Mouse (Mus musculus): ENCODE data around the gene Lrrc26. TPM values are rescaled to one million over a fixed set of nuclear protein-coding genes. Genes with fewer than 3 reads are reported as not detected.

Gene Lrrc26
- not detected in 2 replicates for polyA plus RNA-seq (2014; fragmentation: Nextera tagmentation; extraction: Ambion mirVana)

GRCm38 (mm10) chr2:25289651-25290050 lies at the start of gene Lrrc26:
Gene Lrrc26 (plus strand): TSS chr2:25289915.
- WGBS, result 12% methylated on average over 11 of the region's 11 CpGs
- peaks cover 9% of the 10 kb centered on the region; the same call in 1 of the 2 replicates for H3K4me1 ChIP-seq (replicated peaks; ENCODE audit: control insufficient read depth, insufficient read depth, low read length)
- peak within 1 kb of the TSS; percentile 15; the same call in 1 of the 2 replicates for H3K4me2 ChIP-seq (ENCODE audit: low read length)
- peaks cover 15% of the 10 kb centered on the region for H3K36me3 ChIP-seq (ENCODE audit: control insufficient read depth, insufficient read depth, low read length)
- peaks cover 59% of the 10 kb centered on the region for H3K27me3 ChIP-seq (replicated peaks; ENCODE audit: control insufficient read depth, insufficient read depth, low read length)
- DNase-seq (ENCODE audit: low spot score) (no peak), ATAC-seq (replicated peaks; ENCODE audit: low FRiP score, low TSS enrichment, low read depth) (no peak)
- H3K4me3 ChIP-seq (ENCODE audit: low read depth, low read length), result no peak within 1 kb of the TSS
- H3K9me3 ChIP-seq (ENCODE audit: control insufficient read depth, low read length), result no peaks in the 10 kb centered on the region
- no peak within 1 kb of the TSS for H3K27ac ChIP-seq (ENCODE audit: low read depth)
- no peak within 1 kb of the TSS for H3K9ac ChIP-seq (ENCODE audit: low read length)

- Histone ChIP-seq H3K9ac (ENCODE audit: low read length) (0 out of 2 replicates have a peak overlapping the region, but pooled peaks have one; percentile 6), H3K27ac (ENCODE audit: low read depth) (no peak overlapping the region), H3K9me3 (ENCODE audit: control insufficient read depth, low read length) (no peaks in the 10 kb centered on the region), H3K27me3 (replicated peaks; ENCODE audit: control insufficient read depth, insufficient read depth, low read length) (peaks cover 22% of the 10 kb centered on the region), H3K4me2 (ENCODE audit: low read length) (peak overlapping the region; percentile 94), H3K4me3 (ENCODE audit: low read depth, low read length) (peak overlapping the region; percentile 48), H3K36me3 (ENCODE audit: control insufficient read depth, insufficient read depth, low read length) (0 out of 2 replicates have a peak, but pooled peaks cover 1% of the 10 kb centered on the region), H3K4me1 (replicated peaks; ENCODE audit: control insufficient read depth, insufficient read depth, low read length) (peaks cover 6% of the 10 kb centered on the region; the same call in 1 of the 2 replicates)
- peak; percentile 7; the same call in 1 of the 2 replicates for ATAC-seq (replicated peaks; ENCODE audit: low FRiP score, low TSS enrichment, low read depth)
- 48% methylated on average over 8 of the region's 8 CpGs for WGBS
- DNase-seq (ENCODE audit: low spot score), result no peak
These were observed 49.4 kb upstream of the Lrrc26 start for GRCm38 (mm10) chr2:25240310-25240709.

- no peak overlapping the region for H3K27ac ChIP-seq (ENCODE audit: low read depth)
- peaks cover 22% of the 10 kb centered on the region for H3K27me3 ChIP-seq (replicated peaks; ENCODE audit: control insufficient read depth, insufficient read depth, low read length)
- WGBS, result 1% methylated on average over 29 of the region's 29 CpGs
- H3K4me1 ChIP-seq (replicated peaks; ENCODE audit: control insufficient read depth, insufficient read depth, low read length), result peaks cover 6% of the 10 kb centered on the region; the same call in 1 of the 2 replicates
- peak overlapping the region; percentile 94 for H3K4me2 ChIP-seq (ENCODE audit: low read length)
- no peaks in the 10 kb centered on the region for H3K9me3 ChIP-seq (ENCODE audit: control insufficient read depth, low read length)
- DNase-seq (ENCODE audit: low spot score) (peak; percentile 83), ATAC-seq (replicated peaks; ENCODE audit: low FRiP score, low TSS enrichment, low read depth) (peak; percentile 77)
- H3K4me3 ChIP-seq (ENCODE audit: low read depth, low read length), result peak overlapping the region; percentile 48
- H3K9ac ChIP-seq (ENCODE audit: low read length), result 0 out of 2 replicates have a peak overlapping the region, but pooled peaks have one; percentile 6
- 0 out of 2 replicates have a peak, but pooled peaks cover 5% of the 10 kb centered on the region for H3K36me3 ChIP-seq (ENCODE audit: control insufficient read depth, insufficient read depth, low read length)
These were observed 48.8 kb upstream of the Lrrc26 start for GRCm38 (mm10) chr2:25240723-25241437.

- H3K9ac ChIP-seq (ENCODE audit: low read length), result no peak overlapping the region
These were observed 48.3 kb upstream of the Lrrc26 start for GRCm38 (mm10) chr2:25241438-25241775.

GRCm38 (mm10) chr2:25242101-25242506 lies 47.6 kb upstream of the Lrrc26 start, which contains the start of the genes Rnf208 and Cysrt1:
Gene Rnf208 (plus strand): TSS chr2:25242255.
Gene Cysrt1 (minus strand): TSS chr2:25242452.
- Histone ChIP-seq H3K27me3 (replicated peaks; ENCODE audit: control insufficient read depth, insufficient read depth, low read length) (peaks cover 22% of the 10 kb centered on the region), H3K9me3 (ENCODE audit: control insufficient read depth, low read length) (no peaks in the 10 kb centered on the region), H3K4me3 (ENCODE audit: low read depth, low read length) (peak within 1 kb of the TSS; percentile 48), H3K36me3 (ENCODE audit: control insufficient read depth, insufficient read depth, low read length) (peaks cover 8% of the 10 kb centered on the region; the same call in 1 of the 2 replicates), H3K27ac (ENCODE audit: low read depth) (no peak within 1 kb of the TSS), H3K4me1 (replicated peaks; ENCODE audit: control insufficient read depth, insufficient read depth, low read length) (peaks cover 6% of the 10 kb centered on the region; the same call in 1 of the 2 replicates), H3K9ac (ENCODE audit: low read length) (peak within 1 kb of the TSS; percentile 43), H3K4me2 (ENCODE audit: low read length) (peak within 1 kb of the TSS; percentile 94)
- under 1% methylated on average over 36 of the region's 59 CpGs for WGBS
- no peak; the same call in 1 of the 2 replicates for ATAC-seq (replicated peaks; ENCODE audit: low FRiP score, low TSS enrichment, low read depth)
- DNase-seq (ENCODE audit: low spot score), result no peak

More at GRCm38 (mm10) chr2:25241438-25241775, 48.3 kb upstream of the Lrrc26 start:
- Histone ChIP-seq H3K27me3 (replicated peaks; ENCODE audit: control insufficient read depth, insufficient read depth, low read length) (peaks cover 22% of the 10 kb centered on the region), H3K4me2 (ENCODE audit: low read length) (peak overlapping the region; percentile 94), H3K4me1 (replicated peaks; ENCODE audit: control insufficient read depth, insufficient read depth, low read length) (peaks cover 6% of the 10 kb centered on the region; the same call in 1 of the 2 replicates), H3K36me3 (ENCODE audit: control insufficient read depth, insufficient read depth, low read length) (peaks cover 5% of the 10 kb centered on the region; the same call in 1 of the 2 replicates), H3K4me3 (ENCODE audit: low read depth, low read length) (peak overlapping the region; percentile 48), H3K27ac (ENCODE audit: low read depth) (no peak overlapping the region), H3K9me3 (ENCODE audit: control insufficient read depth, low read length) (no peaks in the 10 kb centered on the region)
- ATAC-seq (replicated peaks; ENCODE audit: low FRiP score, low TSS enrichment, low read depth) (peak; percentile 38; the same call in 1 of the 2 replicates), DNase-seq (ENCODE audit: low spot score) (peak; percentile 69)
- 11% methylated on average over 6 of the region's 6 CpGs for WGBS

- H3K9me3 ChIP-seq (ENCODE audit: control insufficient read depth, low read length), result no peaks in the 10 kb centered on the region
- H3K27ac ChIP-seq (ENCODE audit: low read depth), result no peak overlapping the region
- 69% methylated on average over 8 of the region's 8 CpGs for WGBS
- H3K4me1 ChIP-seq (replicated peaks; ENCODE audit: control insufficient read depth, insufficient read depth, low read length), result peaks cover 6% of the 10 kb centered on the region; the same call in 1 of the 2 replicates
- no peak overlapping the region for H3K4me3 ChIP-seq (ENCODE audit: low read depth, low read length)
- peaks cover 22% of the 10 kb centered on the region for H3K27me3 ChIP-seq (replicated peaks; ENCODE audit: control insufficient read depth, insufficient read depth, low read length)
- H3K9ac ChIP-seq (ENCODE audit: low read length), result no peak overlapping the region
- DNase-seq (ENCODE audit: low spot score) (no peak), ATAC-seq (replicated peaks; ENCODE audit: low FRiP score, low TSS enrichment, low read depth) (no peak)
- peaks cover 13% of the 10 kb centered on the region for H3K36me3 ChIP-seq (ENCODE audit: control insufficient read depth, insufficient read depth, low read length)
- H3K4me2 ChIP-seq (ENCODE audit: low read length), result no peak overlapping the region
These were observed 46.4 kb upstream of the Lrrc26 start for GRCm38 (mm10) chr2:25243342-25243741.

GRCm38 (mm10) chr2:25244144-25244543 lies 45.6 kb upstream of the Lrrc26 start:
- no peak for DNase-seq (ENCODE audit: low spot score)
- H3K9me3 ChIP-seq (ENCODE audit: control insufficient read depth, low read length), result no peaks in the 10 kb centered on the region
- H3K4me2 ChIP-seq (ENCODE audit: low read length), result no peak overlapping the region
- no peak overlapping the region for H3K9ac ChIP-seq (ENCODE audit: low read length)
- 89% methylated on average over 4 of the region's 4 CpGs for WGBS
- peaks cover 19% of the 10 kb centered on the region for H3K36me3 ChIP-seq (ENCODE audit: control insufficient read depth, insufficient read depth, low read length)
- no peak overlapping the region for H3K4me3 ChIP-seq (ENCODE audit: low read depth, low read length)
- peaks cover 6% of the 10 kb centered on the region; the same call in 1 of the 2 replicates for H3K4me1 ChIP-seq (replicated peaks; ENCODE audit: control insufficient read depth, insufficient read depth, low read length)
- ATAC-seq (replicated peaks; ENCODE audit: low FRiP score, low TSS enrichment, low read depth), result no peak
- H3K27ac ChIP-seq (ENCODE audit: low read depth), result no peak overlapping the region
- peaks cover 22% of the 10 kb centered on the region for H3K27me3 ChIP-seq (replicated peaks; ENCODE audit: control insufficient read depth, insufficient read depth, low read length)

GRCm38 (mm10) chr2:25246183-25247072 lies 43.3 kb upstream of the Lrrc26 start, which contains the start of gene AL732309.1:
Gene AL732309.1 (minus strand): TSS chr2:25246863.
- no peaks in the 10 kb centered on the region for H3K9me3 ChIP-seq (ENCODE audit: control insufficient read depth, low read length)
- H3K4me3 ChIP-seq (ENCODE audit: low read depth, low read length), result no peak within 1 kb of the TSS
- ATAC-seq (replicated peaks; ENCODE audit: low FRiP score, low TSS enrichment, low read depth) (no peak), DNase-seq (ENCODE audit: low spot score) (no peak)
- no peak within 1 kb of the TSS for H3K9ac ChIP-seq (ENCODE audit: low read length)
- H3K27me3 ChIP-seq (replicated peaks; ENCODE audit: control insufficient read depth, insufficient read depth, low read length), result peaks cover 17% of the 10 kb centered on the region
- H3K4me1 ChIP-seq (replicated peaks; ENCODE audit: control insufficient read depth, insufficient read depth, low read length), result no peaks in the 10 kb centered on the region; the same call in 1 of the 2 replicates
- H3K4me2 ChIP-seq (ENCODE audit: low read length), result no peak within 1 kb of the TSS
- WGBS, result 85% methylated on average over 10 of the region's 10 CpGs
- H3K36me3 ChIP-seq (ENCODE audit: control insufficient read depth, insufficient read depth, low read length), result peaks cover 34% of the 10 kb centered on the region
- no peak within 1 kb of the TSS for H3K27ac ChIP-seq (ENCODE audit: low read depth)

All from intestine, embryonic 14.5 days (tissue).